Mouse (Mus musculus) ES-Bruce4 (cell line): ENCODE data around the gene Ube2f.

ENCODE experiments used
- CTCF ChIP-seq: IDR thresholded peaks from one replicate; pipeline ENCODE4 v1.8.1; 2011; ENCODE audit warnings: low read depth, low read length
- POLR2A ChIP-seq: IDR thresholded peaks from one replicate; pipeline ENCODE4 v1.8.1; 2011; ENCODE audit warnings: low read length; ENCODE audit not compliant: insufficient read depth

DNA sequence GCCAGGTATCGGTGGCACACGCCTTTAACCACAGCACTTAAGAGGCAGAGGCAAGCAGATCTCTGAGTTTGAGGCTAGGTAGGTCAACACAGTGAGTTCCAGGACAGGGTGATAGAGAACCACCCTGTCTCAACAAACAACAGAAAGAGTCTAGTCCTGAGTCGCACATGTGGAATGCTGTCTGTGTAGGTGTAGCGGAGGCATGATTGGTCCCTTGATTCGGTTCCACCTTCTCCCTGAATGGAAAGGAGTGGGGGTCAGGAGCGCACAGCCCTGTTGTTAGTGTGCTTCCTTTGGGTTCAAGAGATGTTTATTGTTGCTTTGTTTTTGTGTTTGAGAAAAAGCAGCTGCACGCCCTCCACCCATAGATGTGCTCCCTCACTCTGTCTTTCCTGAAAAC lies 12.4 kb downstream of the Ube2f start:
- TF ChIP-seq POLR2A (no peak), CTCF (no peak)
